Mouse (Mus musculus) cortical plate, adult 2 months (tissue): ENCODE measurements around the gene Ftsj3. TPM values are rescaled to one million over a fixed set of nuclear protein-coding genes. Genes with fewer than 3 reads are reported as not detected.

ENCODE experiments used
- H3K27ac ChIP-seq: fragments of 200-500 bp; 2 replicates; pipeline ENCODE4 v1.5.1; 2012; ENCODE audit warnings: low read length, control low read depth, inconsistent platforms; ENCODE audit not compliant: insufficient read depth
- H3K4me1 ChIP-seq: fragments of 200-500 bp; 2 replicates; pipeline ENCODE4 v1.6.1; 2011; ENCODE audit warnings: low read length; ENCODE audit not compliant: control insufficient read depth, insufficient read depth
- H3K4me3 ChIP-seq: fragments of 200-500 bp; 2 replicates; pipeline ENCODE4 v1.5.1; 2011; ENCODE audit warnings: mild to moderate bottlenecking, low read length, control low read depth; ENCODE audit not compliant: insufficient read depth
- CTCF ChIP-seq: fragments of 200-500 bp; IDR thresholded peaks from 2 replicates; pipeline ENCODE4 v1.5.1; 2011; ENCODE audit warnings: mild to moderate bottlenecking, control low read depth, low read length; ENCODE audit not compliant: insufficient read depth; ENCODE audit errors: extremely low read depth
- POLR2A ChIP-seq: fragments of 200-500 bp; IDR thresholded peaks from 2 replicates; pipeline ENCODE4 v1.6.1; 2011; ENCODE audit warnings: mild to moderate bottlenecking, low read length, control low read depth; ENCODE audit not compliant: insufficient read depth; ENCODE audit errors: extremely low read depth
- polyA plus RNA-seq: library from polyadenylated mRNA; depleted of rRNA; stranded (reverse); fragments of >200 nt; gene quantifications from 2 replicates; pipeline ENCODE4 v1.2.3, GENCODE M21; 2012

The Ftsj3 gene
- polyA plus RNA-seq, 1 experiment: 23.8 TPM

DNA sequence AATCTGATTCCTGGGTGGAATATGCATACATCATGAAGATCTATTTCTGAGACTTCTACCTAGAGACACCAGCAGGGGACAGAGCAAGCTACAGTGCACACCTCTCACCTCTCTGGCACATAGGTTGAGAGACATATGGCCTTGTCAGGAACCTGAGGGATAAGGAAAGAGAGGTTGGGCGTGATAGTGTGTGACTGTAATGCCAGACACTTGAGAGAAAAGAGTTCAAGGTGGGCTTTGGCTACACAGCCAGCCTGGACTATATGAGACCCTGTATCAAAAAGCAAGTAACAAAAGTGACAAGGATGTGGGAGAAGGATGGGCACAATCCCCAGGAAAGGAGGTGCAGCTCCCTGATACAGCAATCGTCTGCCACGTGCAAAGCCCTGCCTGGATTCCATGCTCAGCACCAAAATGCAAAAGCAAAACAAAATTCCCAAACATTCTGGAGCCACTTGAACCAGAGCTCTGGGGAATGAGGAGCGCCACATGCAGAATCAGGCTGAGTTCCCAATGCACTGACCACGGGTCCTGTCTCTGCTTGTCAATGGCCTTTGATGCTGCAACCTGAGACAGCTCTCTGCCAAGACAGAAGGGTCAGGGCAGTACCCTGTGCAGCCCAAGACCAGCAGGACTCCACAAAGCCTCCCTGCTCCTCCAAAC lies 15.4 kb upstream of the Ftsj3 start:
- TF ChIP-seq POLR2A (no peak), CTCF (no peak)
- Histone ChIP-seq H3K4me1 (peaks cover 3% of the 10 kb centered on the region), H3K27ac (peak overlapping the region; percentile 7; the same call in 1 of the 2 replicates), H3K4me3 (peak overlapping the region; percentile 50)

GRCm38 (mm10) chr11:106269060-106269431 lies 13.2 kb upstream of the Ftsj3 start:
- Histone ChIP-seq H3K27ac (no peak overlapping the region), H3K4me1 (peaks cover 2% of the 10 kb centered on the region), H3K4me3 (no peak overlapping the region)
- TF ChIP-seq CTCF (no peak), POLR2A (no peak)

GRCm38 (mm10) chr11:106268326-106269059 lies 12.6 kb upstream of the Ftsj3 start:
- Histone ChIP-seq H3K4me3 (no peak overlapping the region), H3K27ac (peak overlapping the region; percentile 77; the same call in 1 of the 2 replicates), H3K4me1 (peaks cover 2% of the 10 kb centered on the region)
- no peak for TF ChIP-seq POLR2A
- no peak for TF ChIP-seq CTCF

- H3K4me1 ChIP-seq: peaks cover 2% of the 10 kb centered on the region
- TF ChIP-seq POLR2A: no peak
- no peak overlapping the region for H3K4me3 ChIP-seq
- peak overlapping the region; percentile 15; the same call in 1 of the 2 replicates for H3K27ac ChIP-seq
These were observed 12.0 kb upstream of the Ftsj3 start for GRCm38 (mm10) chr11:106267871-106268270.

DNA sequence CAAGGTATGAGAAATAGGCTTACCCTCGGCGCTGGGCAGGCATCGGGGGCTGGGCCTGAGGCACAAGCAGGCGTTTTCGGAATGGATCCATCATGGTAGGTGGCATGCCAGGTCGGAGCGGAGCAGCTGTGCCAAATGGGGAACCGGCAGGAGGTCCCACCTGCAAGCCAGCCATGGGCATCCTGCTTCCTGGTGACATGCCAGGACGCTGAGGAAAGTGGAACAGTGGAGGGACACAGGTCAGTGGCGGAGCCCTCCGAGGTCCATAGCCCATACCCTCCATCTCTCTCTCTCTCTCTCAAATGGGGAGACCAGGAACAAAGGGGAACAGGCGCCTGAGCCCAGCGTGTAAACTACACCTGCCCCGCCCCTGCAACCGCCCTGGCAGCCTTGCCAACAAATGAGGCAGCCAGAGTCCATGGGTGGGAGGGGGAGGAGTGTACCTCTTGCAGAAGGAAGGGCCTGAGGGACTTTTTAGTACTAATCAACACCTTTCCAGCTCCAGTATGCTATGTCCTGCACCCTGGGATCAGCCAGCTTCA lies 11.5 kb upstream of the Ftsj3 start:
- Histone ChIP-seq H3K27ac (peak overlapping the region; percentile 15; the same call in 1 of the 2 replicates), H3K4me1 (peaks cover 2% of the 10 kb centered on the region), H3K4me3 (no peak overlapping the region)
- TF ChIP-seq CTCF: no peak
- no peak for TF ChIP-seq POLR2A

DNA sequence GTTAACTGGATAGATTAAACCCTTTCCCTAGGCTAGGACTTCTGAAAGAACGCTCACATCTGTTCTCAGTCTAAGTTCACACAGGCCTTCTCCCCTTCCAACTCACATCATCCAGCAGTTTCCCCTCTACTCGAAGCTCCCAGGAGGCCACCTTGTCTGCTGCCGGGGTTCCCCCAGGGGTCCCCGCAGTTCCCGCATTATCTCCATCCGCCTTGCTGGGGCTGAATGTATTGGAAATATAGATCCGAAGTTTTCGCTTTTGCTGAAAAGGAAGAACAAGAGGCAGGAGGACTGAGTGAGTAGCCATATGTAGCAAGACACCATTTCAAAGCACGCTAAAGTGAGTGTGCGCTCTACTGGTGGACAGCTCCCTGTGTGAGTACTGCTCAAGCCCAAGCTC lies 10.6 kb upstream of the Ftsj3 start:
- TF ChIP-seq POLR2A (no peak), CTCF (no peak)
- peaks cover 2% of the 10 kb centered on the region for H3K4me1 ChIP-seq
- H3K27ac ChIP-seq: no peak overlapping the region
- no peak overlapping the region for H3K4me3 ChIP-seq

- H3K27ac ChIP-seq: no peak overlapping the region
- H3K4me1 ChIP-seq: peaks cover 3% of the 10 kb centered on the region
- H3K4me3 ChIP-seq: no peak overlapping the region
- TF ChIP-seq CTCF (no peak), POLR2A (no peak)
These were observed 9.7 kb upstream of the Ftsj3 start for GRCm38 (mm10) chr11:106265570-106265969.

- no peak overlapping the region for H3K27ac ChIP-seq
- no peak overlapping the region for H3K4me3 ChIP-seq
- TF ChIP-seq CTCF (no peak), POLR2A (no peak)
- H3K4me1 ChIP-seq: peaks cover 3% of the 10 kb centered on the region
These were observed 9.1 kb upstream of the Ftsj3 start for GRCm38 (mm10) chr11:106264988-106265387.

DNA sequence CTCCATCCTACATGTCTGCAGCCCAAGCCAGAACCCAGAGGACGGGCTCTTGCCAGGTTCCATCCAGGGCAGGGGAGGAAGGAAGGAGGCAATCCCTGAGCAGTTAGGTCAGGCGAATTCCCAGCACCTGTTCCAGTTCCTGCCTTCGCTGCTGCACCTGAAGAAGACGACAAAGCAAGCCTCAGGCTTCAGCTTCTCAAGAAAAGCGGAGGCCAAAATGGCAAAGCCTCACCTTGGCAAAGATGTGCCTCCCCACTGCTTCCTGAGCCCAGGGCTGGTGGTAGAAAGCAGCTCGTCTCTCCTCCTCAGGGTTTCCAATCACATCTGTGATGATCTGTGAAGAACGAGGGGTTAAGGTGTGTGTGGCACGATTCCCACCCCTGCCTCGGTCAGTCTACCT lies 8.1 kb upstream of the Ftsj3 start:
- no peak overlapping the region for H3K4me3 ChIP-seq
- no peak overlapping the region for H3K27ac ChIP-seq
- H3K4me1 ChIP-seq: peaks cover 3% of the 10 kb centered on the region
- TF ChIP-seq CTCF (no peak), POLR2A (no peak)
